Mouse (Mus musculus) right cerebral cortex, postnatal 14 days (tissue): ENCODE results near the gene Ackr3.

ENCODE experiments used
- DNase-seq: peaks from one replicate; pipeline ENCODE4 v3.0.0; 2022

Ackr3 gene

GRCm38 (mm10) chr1:90206684-90207083 is 2.9 kb downstream of the Ackr3 start:
- no peak for DNase-seq

- DNase-seq: no peak
These were observed 3.5 kb downstream of the Ackr3 start for GRCm38 (mm10) chr1:90207279-90207678.

GRCm38 (mm10) chr1:90207739-90208502 is 4.1 kb downstream of the Ackr3 start:
- no peak for DNase-seq

GRCm38 (mm10) chr1:90208503-90208860 is 4.7 kb downstream of the Ackr3 start:
- no peak for DNase-seq

- no peak for DNase-seq
These were observed 5.3 kb downstream of the Ackr3 start for GRCm38 (mm10) chr1:90209069-90209468.

- DNase-seq: no peak
These were observed 6.0 kb downstream of the Ackr3 start for GRCm38 (mm10) chr1:90209741-90210140.

- DNase-seq: no peak
These were observed 6.6 kb downstream of the Ackr3 start for GRCm38 (mm10) chr1:90210346-90210745.

- no peak for DNase-seq
These were observed 7.0 kb downstream of the Ackr3 start for GRCm38 (mm10) chr1:90210761-90211160.

- no peak for DNase-seq
These were observed 8.6 kb downstream of the Ackr3 start for GRCm38 (mm10) chr1:90212376-90212775.

- no peak for DNase-seq
These were observed 9.1 kb downstream of the Ackr3 start for GRCm38 (mm10) chr1:90212901-90213300.

- DNase-seq: no peak
These were observed 10.2 kb downstream of the Ackr3 start for GRCm38 (mm10) chr1:90214021-90214420.

- no peak for DNase-seq
These were observed 11.1 kb downstream of the Ackr3 start for GRCm38 (mm10) chr1:90214926-90215325.

- no peak for DNase-seq
These were observed 12.1 kb downstream of the Ackr3 start for GRCm38 (mm10) chr1:90215881-90216280.

- DNase-seq: no peak
These were observed 12.6 kb downstream of the Ackr3 start for GRCm38 (mm10) chr1:90216395-90216794.

GRCm38 (mm10) chr1:90220280-90220679 is 16.5 kb downstream of the Ackr3 start:
- no peak for DNase-seq

GRCm38 (mm10) chr1:90220844-90221243 is 17.1 kb downstream of the Ackr3 start:
- DNase-seq: no peak

- peak; percentile 72 for DNase-seq
These were observed 18.1 kb downstream of the Ackr3 start for GRCm38 (mm10) chr1:90221811-90222361.

- no peak for DNase-seq
These were observed 18.7 kb downstream of the Ackr3 start for GRCm38 (mm10) chr1:90222427-90222901.

GRCm38 (mm10) chr1:90223006-90223405 is 19.2 kb downstream of the Ackr3 start:
- no peak for DNase-seq

GRCm38 (mm10) chr1:90225603-90226254 is 21.9 kb downstream of the Ackr3 start:
- no peak for DNase-seq

GRCm38 (mm10) chr1:90227684-90228322 is 24.0 kb downstream of the Ackr3 start:
- DNase-seq: no peak

GRCm38 (mm10) chr1:90228323-90228697 is 24.5 kb downstream of the Ackr3 start:
- no peak for DNase-seq

- DNase-seq: no peak
These were observed 26.8 kb downstream of the Ackr3 start for GRCm38 (mm10) chr1:90230611-90231010.
